Mouse (Mus musculus): Measurements from ENCODE around the gene Dis3. TPM values are rescaled to one million over a fixed set of nuclear protein-coding genes. Genes with fewer than 3 reads are reported as not detected.

Dis3 gene
- total and polyA plus RNA-seq, 3 experiments: 42.2 to 159 (median 79.6) TPM

- no peak for TF ChIP-seq SIN3A (IDR thresholded peaks at IDR 0.05; ENCODE audit: low read length)
- TF ChIP-seq CHD1 (IDR thresholded peaks at IDR 0.05; ENCODE audit: low read depth, low read length): no peak
- no peak for TF ChIP-seq UBTF (IDR thresholded peaks at IDR 0.05; ENCODE audit: borderline replicate concordance, insufficient read depth, low read depth, low read length)
- TF ChIP-seq MEF2A (IDR thresholded peaks at IDR 0.05; ENCODE audit: extremely low read depth, insufficient replicate concordance, low read depth, low read length, poor library complexity, severe bottlenecking): no peak
- no peak for TF ChIP-seq BHLHE40 (IDR thresholded peaks at IDR 0.05; ENCODE audit: borderline replicate concordance, low read depth, low read length)
- TF ChIP-seq JUND (IDR thresholded peaks at IDR 0.05; ENCODE audit: low read depth, low read length): no peak
- no peak for TF ChIP-seq USF1 (IDR thresholded peaks at IDR 0.05; ENCODE audit: low read depth, low read length)
- no peak for TF ChIP-seq HCFC1 (IDR thresholded peaks at IDR 0.05; ENCODE audit: low read depth, low read length)
- TF ChIP-seq POLR2AphosphoS2 (IDR thresholded peaks at IDR 0.05; ENCODE audit: low read length): no peak
- TF ChIP-seq GABPA (IDR thresholded peaks at IDR 0.05; ENCODE audit: low read depth, low read length): no peak
- no peak for TF ChIP-seq MXI1 (IDR thresholded peaks at IDR 0.05; ENCODE audit: low read depth, low read length)
- no peak for TF ChIP-seq ELF1 (IDR thresholded peaks at IDR 0.05; ENCODE audit: low read depth, low read length)
- no peak for TF ChIP-seq TCF12 (IDR thresholded peaks at IDR 0.05; ENCODE audit: low read depth, low read length)
- no peak for TF ChIP-seq TAL1 (IDR thresholded peaks at IDR 0.05; ENCODE audit: low read length)
- no peak for TF ChIP-seq MAX (IDR thresholded peaks at IDR 0.05; ENCODE audit: low read length)
- DNase-seq (ENCODE audit: low read depth, low spot score): no peak
- Histone ChIP-seq H3K9ac (ENCODE audit: control insufficient read depth, low read depth, low read length, poor library complexity, severe bottlenecking) (no peak overlapping the region), H3K4me3 (ENCODE audit: control insufficient read depth in 1 of 2, insufficient read depth in 1 of 2, low read depth in 2 of 2, low read length in 2 of 2) (no peak overlapping the region), H3K36me3 (ENCODE audit: control insufficient read depth in 1 of 2, insufficient read depth in 2 of 2, low read length in 2 of 2) (peaks cover 0 to 5% of the 10 kb centered on the region in 2 experiments; a peak in 3 of 4 replicates), H3K4me1 (ENCODE audit: control insufficient read depth in 1 of 2, insufficient read depth in 2 of 2, low read length in 2 of 2) (no peaks in the 10 kb centered on the region), H3K9me3 (replicated peaks; ENCODE audit: insufficient read depth, low read length) (no peaks in the 10 kb centered on the region), H3K27me3 (ENCODE audit: control insufficient read depth in 1 of 2, insufficient read depth in 2 of 2, low read length in 2 of 2) (no peaks in the 10 kb centered on the region), H3K79me2 (ENCODE audit: control insufficient read depth, insufficient read depth, low read length, poor library complexity) (no peaks in the 10 kb centered on the region), H3K27ac (ENCODE audit: control insufficient read depth, low read depth, low read length) (no peak overlapping the region)
These were observed 40.5 kb upstream of the Dis3 start for GRCm38 (mm10) chr14:99140036-99140435.

- TF ChIP-seq SIN3A (IDR thresholded peaks at IDR 0.05; ENCODE audit: low read length) (no peak), NRF1 (IDR thresholded peaks at IDR 0.05; ENCODE audit: insufficient read depth, low read depth, low read length, poor library complexity, severe bottlenecking) (no peak), E2F4 (IDR thresholded peaks at IDR 0.05; ENCODE audit: borderline replicate concordance, low read depth, low read length) (no peak), MXI1 (IDR thresholded peaks at IDR 0.05; ENCODE audit: low read depth, low read length) (no peak), MAFK (IDR thresholded peaks at IDR 0.05; ENCODE audit: borderline replicate concordance, low read depth, low read length) (no peak), GABPA (IDR thresholded peaks at IDR 0.05; ENCODE audit: low read depth, low read length) (no peak), USF2 (IDR thresholded peaks at IDR 0.05; ENCODE audit: borderline replicate concordance in 1 of 2, insufficient read depth in 1 of 2, low read depth in 1 of 2, low read length in 2 of 2) (no peak), MAZ (IDR thresholded peaks at IDR 0.05; ENCODE audit: low read depth, low read length) (no peak), POLR2AphosphoS2 (IDR thresholded peaks at IDR 0.05; ENCODE audit: low read length) (no peak), MYC (IDR thresholded peaks at IDR 0.05; ENCODE audit: low read depth, low read length) (no peak), GATA1 (IDR thresholded peaks at IDR 0.05; ENCODE audit: low read depth, low read length) (no peak), TCF12 (IDR thresholded peaks at IDR 0.05; ENCODE audit: low read depth, low read length) (no peak), POLR2A (IDR thresholded peaks at IDR 0.05; ENCODE audit: control insufficient read depth in 1 of 2, insufficient read depth in 1 of 2, low read depth in 1 of 2, low read length in 2 of 2, poor library complexity in 1 of 2) (no peak)
- no peaks in the 10 kb centered on the region for H3K27me3 ChIP-seq (ENCODE audit: control insufficient read depth in 1 of 2, insufficient read depth in 2 of 2, low read length in 2 of 2)
- DNase-seq (ENCODE audit: low read depth, low spot score): no peak
- no peaks in the 10 kb centered on the region for H3K9me3 ChIP-seq (replicated peaks; ENCODE audit: insufficient read depth, low read length)
- H3K36me3 ChIP-seq (ENCODE audit: control insufficient read depth in 1 of 2, insufficient read depth in 2 of 2, low read length in 2 of 2): peaks cover 0 to 3% of the 10 kb centered on the region in 2 experiments; a peak in 2 of 4 replicates
- no peak overlapping the region for H3K27ac ChIP-seq (ENCODE audit: control insufficient read depth, low read depth, low read length)
- no peak overlapping the region for H3K4me3 ChIP-seq (ENCODE audit: control insufficient read depth in 1 of 2, insufficient read depth in 1 of 2, low read depth in 2 of 2, low read length in 2 of 2)
- H3K79me2 ChIP-seq (ENCODE audit: control insufficient read depth, insufficient read depth, low read length, poor library complexity): no peaks in the 10 kb centered on the region
- H3K9ac ChIP-seq (ENCODE audit: control insufficient read depth, low read depth, low read length, poor library complexity, severe bottlenecking): no peak overlapping the region
- no peaks in the 10 kb centered on the region for H3K4me1 ChIP-seq (ENCODE audit: control insufficient read depth in 1 of 2, insufficient read depth in 2 of 2, low read length in 2 of 2)
These were observed 36.7 kb upstream of the Dis3 start for GRCm38 (mm10) chr14:99136297-99136696.

Data from MEL (cell line).